Mouse (Mus musculus): ENCODE measurements around the gene Fads2.
A peak's percentile ranks its signal among the peaks of the same experiment; 100 is the strongest.

The Fads2 gene

DNA sequence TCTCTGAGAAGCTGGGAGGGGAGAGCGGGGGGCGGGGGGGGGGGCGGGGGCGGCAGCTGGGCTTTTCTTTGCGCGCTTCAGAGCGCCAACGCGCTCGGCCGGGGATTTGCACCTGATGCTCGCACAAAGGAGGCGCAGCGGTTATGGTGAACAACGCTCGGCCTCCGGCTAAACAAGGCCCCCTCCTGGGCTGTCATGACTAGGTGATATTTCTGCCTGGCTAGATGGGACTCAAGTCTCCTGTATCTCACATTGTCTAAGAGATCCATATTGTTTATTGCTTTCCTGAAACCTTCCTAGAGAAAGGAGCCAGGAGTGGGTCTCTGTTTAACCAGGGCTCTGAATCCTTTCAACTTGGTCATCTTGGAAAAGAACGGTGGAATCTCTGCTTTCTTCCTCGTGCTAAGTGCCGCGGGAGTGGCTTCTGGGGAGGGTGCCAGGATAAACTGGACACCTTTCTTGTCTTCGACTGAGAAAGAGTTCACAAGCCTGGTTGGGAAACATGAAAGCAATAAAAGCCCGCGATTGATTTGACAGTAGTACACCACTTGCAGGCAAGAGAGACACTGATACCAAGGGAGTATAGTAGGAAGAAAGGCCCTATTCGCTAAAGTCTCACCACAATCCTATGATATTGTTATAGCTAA, 631 bp upstream of the Fads2 start:
- DNase-seq (ENCODE audit: low spot score) = no peak

DNA sequence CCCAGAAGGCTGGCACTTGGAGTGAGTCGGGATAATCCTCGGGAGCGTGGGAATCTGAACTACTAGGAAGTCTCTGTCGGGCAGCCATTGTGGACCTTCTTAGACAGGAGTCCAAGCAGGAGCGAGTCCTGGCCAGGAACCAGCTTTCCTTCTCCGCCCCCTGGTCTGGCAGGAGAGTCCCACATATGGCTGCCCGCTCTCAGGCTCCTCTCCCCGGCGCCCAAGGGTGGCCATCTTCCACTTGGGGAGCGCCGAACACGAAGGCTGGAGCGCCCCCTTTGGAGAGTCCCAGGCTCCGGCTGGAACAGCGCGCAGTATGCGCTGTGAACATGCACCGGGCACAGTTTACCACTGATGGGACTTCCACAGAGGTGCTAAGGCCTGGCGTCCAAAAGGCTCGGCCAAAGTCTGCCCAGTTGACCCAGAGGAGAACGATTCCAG, 895 bp downstream of the Fads2 start:
- DNase-seq (ENCODE audit: low spot score) = peak; percentile 63

DNA sequence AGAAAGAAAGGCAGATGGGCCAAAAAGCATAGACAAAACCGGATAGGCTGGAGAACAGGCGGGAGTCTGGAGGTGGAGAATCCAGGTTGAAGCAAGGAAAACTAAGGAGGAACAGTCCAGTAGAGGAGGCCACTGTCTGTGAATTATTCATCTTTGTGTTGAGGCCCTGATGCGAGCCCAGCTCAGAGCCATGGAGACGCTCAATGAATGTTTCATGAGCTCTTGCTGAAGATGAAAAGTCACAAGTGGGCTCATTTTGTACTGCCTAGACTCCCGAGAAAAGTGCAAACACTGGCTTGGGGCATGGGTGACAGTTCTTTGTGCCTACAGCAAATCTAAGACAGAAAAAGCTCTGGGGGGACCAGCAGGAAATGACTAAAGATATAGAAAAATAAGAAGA, 3.7 kb downstream of the Fads2 start:
- no peak for DNase-seq (ENCODE audit: low spot score)

DNA sequence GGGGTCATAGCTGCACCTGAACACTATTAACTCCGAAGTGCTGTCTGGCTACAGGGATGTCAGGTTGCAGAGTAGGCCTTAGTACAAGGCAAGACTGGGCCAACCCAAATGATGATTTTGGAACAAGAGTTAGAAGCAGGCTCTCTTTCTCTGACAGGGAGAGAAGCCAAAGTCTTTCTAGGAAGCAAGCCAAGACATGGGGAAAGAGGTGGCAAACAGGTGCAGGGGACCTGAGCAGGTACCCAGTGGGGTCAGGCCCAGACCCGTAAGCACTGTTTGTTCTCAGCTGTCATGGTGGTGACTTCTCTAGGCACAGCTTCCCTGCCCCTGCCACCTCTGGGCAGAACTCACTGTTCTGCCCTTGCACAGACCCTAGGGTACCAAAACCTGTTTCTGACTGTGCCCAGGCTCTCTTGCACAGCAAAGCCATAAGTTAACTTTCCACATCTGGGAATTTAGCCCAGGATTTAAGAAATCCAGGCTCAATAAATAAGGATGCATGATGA, 5.1 kb downstream of the Fads2 start:
- DNase-seq (ENCODE audit: low spot score) = no peak

DNA sequence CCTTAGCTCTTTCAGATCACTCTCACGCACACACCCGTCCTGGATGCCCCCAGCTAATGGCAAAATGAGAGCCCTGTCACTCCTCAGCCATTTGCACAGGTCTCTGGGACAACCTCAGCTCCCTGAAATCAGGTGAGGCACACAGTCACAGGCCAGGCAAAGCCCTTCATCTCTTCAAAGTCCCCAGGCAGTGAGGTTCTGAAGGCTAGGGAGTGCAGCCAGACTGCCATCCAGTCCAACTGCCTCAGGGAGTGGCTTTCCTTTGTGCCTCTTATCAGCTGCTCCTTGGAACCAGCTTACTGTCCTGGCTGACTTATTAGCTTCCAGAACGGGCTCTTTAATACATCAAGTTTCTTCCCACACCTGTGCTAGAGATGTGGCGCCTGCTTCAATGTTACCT, 6.9 kb downstream of the Fads2 start:
- no peak for DNase-seq (ENCODE audit: low spot score)

DNA sequence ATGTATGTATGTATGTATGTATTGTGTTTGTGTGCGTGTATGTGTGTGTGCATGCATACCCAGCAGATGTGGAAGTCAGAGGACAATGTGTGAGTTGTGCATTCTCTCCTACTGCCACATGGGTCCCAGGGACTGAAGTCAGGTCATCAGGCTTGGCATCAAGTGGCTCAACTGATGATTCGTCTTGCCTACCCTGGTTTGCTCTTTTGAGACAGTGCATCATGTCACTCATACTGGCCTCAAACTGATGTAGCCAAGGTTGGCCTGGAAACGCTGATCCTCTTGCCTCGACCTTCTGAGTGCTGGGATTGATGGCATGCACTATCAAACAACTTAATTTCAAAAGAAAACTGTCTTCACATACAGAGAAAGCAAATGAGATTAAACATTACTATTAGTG, 7.7 kb downstream of the Fads2 start:
- DNase-seq (ENCODE audit: low spot score) = no peak

DNA sequence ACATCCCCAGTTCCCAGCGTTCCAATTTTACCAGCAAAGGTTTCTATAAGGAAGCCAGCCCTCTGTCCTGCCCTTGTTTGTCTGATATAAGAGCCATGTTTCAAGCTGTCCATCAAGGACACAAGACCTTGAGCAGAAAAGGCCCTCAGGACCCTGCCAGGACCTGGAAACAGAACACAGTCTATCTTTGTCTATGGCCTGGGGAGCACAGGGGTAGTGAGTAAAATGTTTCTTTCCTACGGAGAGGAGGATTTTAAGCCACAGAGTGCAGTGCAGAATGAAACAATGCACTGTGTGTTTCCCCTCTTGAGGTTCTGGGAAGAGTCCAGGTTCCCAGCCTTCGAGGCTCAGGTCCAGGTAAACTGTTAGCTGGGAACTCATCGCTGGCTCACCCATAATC, 14.6 kb downstream of the Fads2 start:
- DNase-seq (ENCODE audit: low spot score) = no peak

DNA sequence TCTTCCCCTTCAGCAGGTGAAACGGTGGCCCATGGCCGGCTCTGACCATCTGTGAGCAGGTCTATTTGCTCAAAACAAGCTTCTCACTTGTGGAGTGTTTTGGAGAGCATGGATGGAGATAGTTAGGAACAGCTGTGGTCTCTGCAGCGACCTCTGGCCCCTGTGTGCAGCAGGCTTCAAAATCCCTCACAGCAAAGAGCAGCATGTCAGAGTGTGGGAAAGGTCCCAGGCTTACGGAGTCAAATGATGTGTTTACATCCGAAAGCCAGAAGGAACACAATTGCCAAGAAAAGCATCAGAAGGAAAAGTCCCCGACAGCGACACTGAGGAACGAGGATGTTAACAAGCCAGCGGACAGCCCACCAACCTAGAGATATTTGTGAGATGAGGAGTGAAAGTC, 16.1 kb downstream of the Fads2 start:
- DNase-seq (ENCODE audit: low spot score) = no peak

DNA sequence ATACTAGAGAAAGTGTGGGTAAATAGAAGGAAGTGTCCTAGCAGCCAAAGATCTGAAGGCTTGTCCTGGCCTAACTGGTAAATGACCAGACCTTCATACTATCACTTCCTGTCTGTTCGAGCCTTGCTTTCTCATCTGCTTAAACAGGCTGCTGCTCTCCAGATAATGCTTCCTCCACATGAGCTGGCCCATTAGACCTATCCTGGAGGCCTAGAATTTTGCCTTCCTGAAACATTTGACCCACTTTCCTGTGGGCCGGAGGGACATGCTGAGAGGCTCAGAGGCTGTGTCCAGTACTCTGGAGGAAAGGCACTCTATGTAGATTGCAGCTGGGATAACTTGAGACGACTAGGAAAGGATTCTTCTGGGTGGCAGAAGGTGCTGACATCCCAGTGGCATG, 19.4 kb downstream of the Fads2 start:
- no peak for DNase-seq (ENCODE audit: low spot score)

DNA sequence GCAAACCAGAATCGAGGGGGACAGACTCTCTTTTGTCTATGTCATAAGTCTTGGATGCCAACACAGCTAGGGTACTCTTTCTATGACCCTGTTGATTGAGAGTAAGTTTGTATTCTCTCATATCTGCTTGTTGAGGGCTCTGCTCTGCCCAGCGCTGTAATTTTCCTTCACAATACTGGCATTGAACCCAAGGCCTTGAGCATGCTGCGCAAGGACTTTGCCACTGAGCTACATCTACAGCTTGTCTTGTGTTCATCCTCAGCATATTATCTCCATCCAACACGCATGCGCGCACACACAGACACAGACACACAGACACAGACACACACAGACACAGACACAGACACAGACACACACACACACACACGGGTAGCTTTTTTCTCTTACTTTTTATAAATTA, 21.2 kb downstream of the Fads2 start:
- DNase-seq (ENCODE audit: low spot score) = no peak

DNA sequence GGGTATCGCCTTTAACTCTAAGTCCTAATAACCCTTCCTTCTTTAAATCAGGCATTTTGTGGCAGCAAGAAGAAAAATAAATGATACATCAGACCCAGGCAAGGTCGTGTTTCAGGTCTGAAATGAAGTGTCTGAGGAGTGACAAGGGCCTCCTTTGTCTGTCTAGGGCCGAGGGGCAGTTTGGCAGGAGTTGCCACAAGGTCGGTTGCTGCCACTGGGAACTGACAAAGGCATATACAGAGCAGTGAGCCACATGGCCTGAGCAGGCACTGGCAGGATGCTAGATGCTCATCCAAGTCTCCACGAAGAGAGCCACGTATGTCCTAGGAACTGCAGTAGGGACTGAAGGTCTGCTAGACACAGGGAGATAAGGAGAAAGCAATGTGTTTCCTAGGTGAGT, 23.2 kb downstream of the Fads2 start:
- DNase-seq (ENCODE audit: low spot score) = no peak

DNA sequence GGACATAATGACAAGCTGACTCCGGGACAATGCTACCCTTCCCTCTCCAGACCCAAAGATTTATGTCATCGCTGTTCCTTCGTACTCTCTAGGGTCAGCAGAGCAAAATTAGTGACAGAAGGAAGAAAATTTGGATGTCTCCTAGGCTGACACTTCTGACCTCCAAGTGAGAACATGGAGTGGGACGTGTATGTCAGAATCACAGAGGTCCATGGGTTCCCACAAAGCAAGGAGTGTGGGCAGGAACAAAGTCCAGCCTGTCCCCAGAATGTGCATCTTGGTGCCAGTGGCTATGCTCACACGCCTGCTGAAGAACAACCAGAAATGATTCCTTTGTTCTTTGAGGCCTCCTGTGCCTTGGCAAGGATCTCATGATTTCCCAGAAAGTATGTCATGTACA, 28.4 kb downstream of the Fads2 start:
- no peak for DNase-seq (ENCODE audit: low spot score)

DNA sequence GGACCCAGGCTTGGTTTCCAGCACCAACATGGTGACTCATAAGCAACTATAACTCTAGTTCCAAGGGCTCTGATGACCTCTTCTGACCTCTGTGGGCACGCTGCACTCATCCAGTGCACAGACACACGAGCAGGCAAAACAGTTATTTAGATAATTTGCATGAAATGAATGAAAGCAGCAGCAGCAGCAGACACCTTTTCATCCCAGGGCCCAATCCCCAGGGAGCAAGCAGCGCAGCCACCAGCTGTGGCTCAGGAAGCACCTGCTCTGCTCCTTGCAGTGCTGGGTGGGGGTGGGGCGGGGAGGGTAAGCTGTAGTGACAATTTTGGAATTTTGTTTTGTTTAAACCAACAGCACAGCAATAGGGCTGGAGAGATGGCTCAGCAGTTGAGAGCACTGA, 29.7 kb downstream of the Fads2 start:
- DNase-seq (ENCODE audit: low spot score) = no peak

DNA sequence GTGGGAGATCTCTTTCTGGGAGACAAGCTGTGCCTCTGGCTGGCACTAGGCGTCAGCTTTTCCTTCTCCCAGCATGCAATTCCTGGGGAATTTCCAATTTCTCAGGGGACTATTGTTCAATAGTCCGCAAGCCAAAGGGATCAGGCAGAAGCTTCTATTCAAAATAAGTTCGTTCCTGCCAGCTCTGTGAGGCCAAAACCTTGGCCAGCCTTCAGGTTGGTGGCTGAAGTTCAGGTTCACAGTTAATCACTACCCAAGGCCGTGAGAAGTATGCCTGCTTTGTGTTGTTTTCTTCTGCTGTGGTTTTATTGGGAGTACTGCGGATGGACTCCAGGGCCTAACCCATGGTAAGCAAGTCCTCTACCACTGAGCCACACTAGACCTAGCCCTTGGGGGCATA, 30.4 kb downstream of the Fads2 start:
- no peak for DNase-seq (ENCODE audit: low spot score)

DNA sequence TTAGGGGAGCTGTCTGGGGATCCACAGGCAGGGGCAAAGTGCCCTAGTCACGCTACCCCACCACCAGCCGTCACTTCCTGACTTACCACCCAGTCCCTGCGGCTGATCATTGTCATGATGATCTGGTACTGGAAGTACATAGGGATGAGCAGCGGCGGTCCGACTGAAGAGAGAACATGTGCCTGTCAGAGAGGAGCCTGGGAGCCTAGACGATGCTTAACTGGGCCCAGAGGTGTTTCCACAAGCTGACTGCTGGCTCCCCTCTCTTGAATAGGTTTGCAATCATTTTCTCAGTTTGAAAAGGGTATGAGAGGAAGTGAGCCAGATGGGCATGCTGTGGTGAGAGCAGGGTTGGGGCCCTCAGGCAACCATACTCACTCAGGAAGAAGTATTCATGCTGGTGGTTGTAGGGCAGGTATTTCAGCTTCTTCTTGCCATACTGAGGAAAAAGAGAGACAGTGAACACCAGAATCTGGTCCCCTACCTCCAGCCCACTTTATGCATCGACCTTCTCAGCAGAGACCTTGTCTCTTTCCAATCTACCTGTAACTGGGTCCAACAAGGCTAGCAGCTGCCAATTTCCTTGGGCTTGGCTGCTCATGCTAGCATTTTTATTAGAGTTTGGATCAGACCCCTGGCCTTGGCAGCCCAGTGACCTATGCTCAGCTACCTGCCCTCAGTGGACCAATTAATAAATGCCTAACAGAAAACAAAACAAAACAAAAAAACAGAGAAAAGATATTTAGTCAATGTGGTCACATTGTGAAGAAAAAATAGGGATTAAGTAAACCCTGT, 31.2 kb downstream of the Fads2 start:
- no peak for DNase-seq (ENCODE audit: low spot score)

DNA sequence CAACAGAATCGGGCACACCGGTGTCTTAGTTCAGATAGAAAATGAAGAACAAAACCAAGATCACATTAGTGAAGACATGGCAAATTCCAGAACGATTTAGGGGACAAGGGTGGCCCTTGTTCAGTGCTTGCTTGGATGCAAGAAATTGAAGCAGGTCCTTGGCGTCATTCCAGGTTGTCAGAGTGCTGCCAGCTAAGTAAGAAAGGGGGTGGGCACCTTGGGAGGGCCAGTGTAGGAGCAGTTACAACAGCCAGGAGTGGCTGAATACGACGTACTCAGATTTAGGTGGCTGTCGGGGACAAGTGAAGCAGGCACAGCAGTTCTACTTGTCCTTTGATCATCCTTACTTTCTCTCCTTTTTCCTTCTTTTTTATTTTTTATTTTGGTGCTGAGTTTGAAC, 33.8 kb downstream of the Fads2 start:
- no peak for DNase-seq (ENCODE audit: low spot score)

DNA sequence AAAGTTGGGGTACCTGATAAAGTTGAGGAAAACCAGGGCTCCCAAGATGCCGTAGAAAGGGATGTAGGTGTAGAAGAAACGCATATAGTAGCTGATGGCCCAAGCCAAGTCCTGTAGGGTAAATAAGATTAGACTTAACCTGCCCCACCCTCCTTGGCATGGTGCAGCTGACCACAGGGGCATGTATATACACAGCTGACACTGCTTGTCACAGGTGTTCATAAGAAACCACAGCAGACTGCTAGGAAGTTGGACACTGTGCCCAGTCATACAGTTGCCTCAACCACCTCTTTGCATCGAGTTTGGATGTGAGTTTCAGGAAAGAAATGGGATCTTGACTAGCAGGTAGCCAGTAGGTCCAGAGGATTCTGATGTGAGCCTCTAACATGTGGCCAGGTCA, 35.0 kb downstream of the Fads2 start:
- DNase-seq (ENCODE audit: low spot score) = no peak

DNA sequence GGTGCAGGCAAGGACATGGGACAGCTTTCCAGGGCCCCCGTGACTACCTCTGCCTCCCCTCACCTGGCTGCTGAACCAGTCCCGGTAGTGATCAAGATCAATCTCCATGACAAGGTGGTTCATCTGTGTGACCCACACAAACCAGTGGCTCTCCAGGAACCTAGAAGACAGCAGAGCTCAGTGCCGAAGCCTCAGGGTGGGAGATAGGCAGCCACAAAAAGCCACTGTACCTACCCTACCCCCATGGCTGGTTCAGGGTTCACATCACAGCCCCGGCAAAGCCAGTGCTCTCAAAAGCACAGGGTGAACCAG, 35.4 kb downstream of the Fads2 start:
- DNase-seq (ENCODE audit: low spot score) = no peak

DNA sequence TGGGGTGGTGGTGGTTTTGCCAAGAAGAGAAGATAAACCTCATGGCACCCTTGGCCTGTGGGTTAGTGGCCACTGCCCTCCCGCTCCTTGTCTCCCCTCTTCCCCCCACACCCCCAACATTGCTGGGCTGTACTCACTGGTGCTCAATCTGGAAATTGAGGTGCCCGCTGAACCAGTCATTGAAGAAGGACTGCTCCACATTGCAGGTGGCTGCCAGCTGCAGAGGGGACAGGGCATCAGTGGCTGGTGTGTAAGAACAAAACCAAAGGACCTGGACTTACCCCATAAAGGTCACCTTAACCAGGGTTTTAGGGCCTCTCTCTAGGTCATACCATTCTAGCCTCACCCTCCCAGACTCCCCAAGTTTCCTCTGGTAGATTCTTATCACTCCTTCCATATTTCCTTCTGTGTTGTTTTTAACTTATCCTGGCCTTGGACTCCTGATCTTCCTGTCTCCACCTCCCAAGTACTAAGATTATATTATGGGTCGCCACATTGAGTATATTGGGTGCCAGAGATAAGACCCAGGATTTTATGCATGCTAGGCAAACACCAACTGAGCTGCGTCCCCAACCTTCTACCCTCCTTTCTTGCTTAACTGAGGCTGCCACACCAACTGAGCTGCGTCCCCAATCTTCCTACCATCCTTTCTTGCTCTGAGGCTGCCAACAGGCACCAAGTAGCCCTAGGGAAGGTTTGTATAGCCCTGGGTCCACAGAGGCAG, 35.9 kb downstream of the Fads2 start:
- no peak for DNase-seq (ENCODE audit: low spot score)

DNA sequence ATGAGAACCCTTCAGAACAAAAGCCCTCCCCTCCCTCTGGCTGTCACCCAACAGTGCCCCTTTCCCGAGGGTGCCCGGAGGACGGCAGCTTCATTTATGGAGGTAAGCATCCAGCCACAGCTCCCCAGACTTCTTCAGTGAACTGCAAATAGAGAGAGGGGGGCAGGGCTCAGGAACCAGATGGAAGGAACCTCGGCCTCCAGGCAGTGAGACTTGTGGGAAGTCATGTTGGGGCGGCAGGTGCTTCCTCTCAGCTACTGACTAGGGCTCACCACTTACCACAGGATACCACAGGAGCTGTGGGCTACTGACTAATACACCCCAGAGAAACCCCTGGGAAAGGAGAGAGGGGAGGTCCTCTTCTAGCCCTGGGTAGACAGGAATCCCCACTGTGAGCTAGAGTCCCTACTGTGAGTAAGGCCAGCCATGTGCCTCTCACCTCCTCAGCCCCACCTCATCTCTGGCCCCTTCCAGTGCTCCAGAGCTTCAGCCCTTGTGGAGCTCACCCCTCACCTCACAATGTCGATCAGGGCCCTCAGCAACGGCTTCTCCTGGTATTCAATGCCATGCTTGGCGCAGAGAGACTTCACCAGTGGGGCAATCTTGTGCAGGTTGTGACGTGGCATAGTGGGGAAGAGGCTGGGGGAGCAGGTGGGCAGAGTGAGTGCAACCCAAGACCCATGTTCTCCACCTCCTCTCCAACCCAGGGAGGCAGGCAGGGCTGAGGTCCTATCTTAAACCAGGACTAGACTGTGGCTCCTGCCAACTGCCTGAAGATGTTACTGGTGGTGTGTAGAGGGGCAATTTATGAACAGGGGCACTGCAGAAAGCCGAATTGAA, 37.2 kb downstream of the Fads2 start:
- DNase-seq (ENCODE audit: low spot score) = no peak

DNA sequence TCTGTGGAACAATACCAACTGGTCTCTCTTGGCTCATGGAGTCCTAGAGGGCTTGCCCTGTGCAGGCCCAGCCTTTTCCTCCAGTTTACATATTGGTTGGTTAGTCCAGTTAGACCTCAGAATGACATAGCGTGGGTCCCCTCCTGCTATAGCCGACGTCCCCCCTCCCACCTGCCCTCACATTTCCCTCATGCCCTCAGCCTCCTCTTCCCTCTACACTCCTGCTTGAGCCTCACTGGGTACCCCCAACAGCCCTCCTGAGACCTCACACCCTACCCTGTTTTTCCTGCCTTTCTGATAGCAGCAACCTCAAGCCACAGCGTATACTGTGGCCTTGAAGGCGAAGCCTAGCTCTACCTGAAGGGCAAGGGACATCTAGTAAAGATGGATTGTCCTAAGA, 38.7 kb downstream of the Fads2 start:
- DNase-seq (ENCODE audit: low spot score) = no peak

DNA sequence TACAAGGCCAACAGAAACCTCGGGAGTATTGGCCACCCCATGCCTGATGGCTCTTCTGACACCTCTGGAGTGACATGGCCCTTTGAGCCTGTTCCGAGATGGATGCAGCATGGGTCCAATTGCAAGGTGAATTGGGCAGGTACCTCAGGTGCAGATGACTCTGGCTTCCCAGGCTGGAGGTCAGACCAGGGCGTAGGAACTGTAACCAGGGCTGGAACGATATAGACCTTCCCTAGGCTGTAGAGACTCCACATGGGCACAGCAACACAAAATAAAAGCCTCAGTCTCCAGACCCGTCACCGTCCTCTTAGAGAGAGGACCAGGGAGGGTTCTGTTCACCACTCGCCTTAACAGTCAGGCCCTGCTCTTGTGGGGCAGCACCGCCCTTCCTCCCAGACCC, 39.3 kb downstream of the Fads2 start:
- no peak for DNase-seq (ENCODE audit: low spot score)
